20 mouse cellular contexts compared by ENCODE assay signal in genomic region chr3:53213346-53213745, GRCm38 (mm10).
DNase-seq lines count a peak whose midpoint lies in the region; ATAC-seq and TF ChIP-seq lines count a peak whose summit lies in the region.
"Had no signal": no experiment of that assay in that cellular context is flagged by ENCODE, and none has a peak within 500 bp of the region (broad histone marks: within the 10 kb centered on the region; RNA-seq: fewer than 3 reads in every experiment).

No protein-coding gene starts in this region.

- peak in 1 of 2 experiments; percentile 17 for DNase-seq in cerebellum, adult 2 months
- no peak for DNase-seq in cerebellum, postnatal 4 days (ENCODE audit: low spot score in 2 of 2)
- no peak for DNase-seq in gastrocnemius, adult 2 months
- no peak for DNase-seq in gastrocnemius, postnatal 36 days
- DNase-seq in midbrain, embryonic 10.5 days (ENCODE audit: low spot score): no peak
- DNase-seq in midbrain, embryonic 11.5 days (ENCODE audit: low spot score, missing footprints): no peak
- no peak for DNase-seq in testis, postnatal 10 days (ENCODE audit: low spot score)
- DNase-seq in thymus, postnatal 25 days: no peak
- DNase-seq: adrenal gland, adult 8-10 months; B cell, adult 2 months; forebrain, postnatal 0 days; gastrocnemius, postnatal 25 days; heart, adult 18-20 months; heart, postnatal 36 days had no signal

- H3K27ac ChIP-seq in cerebellum, adult 2 months (ENCODE audit: insufficient read depth, low read length): peak overlapping the region; percentile 55; the same call in 1 of the 2 replicates
- H3K27ac ChIP-seq in gastrocnemius, adult 2 months: peak overlapping the region; percentile 28; the same call in 1 of the 2 replicates
- peak overlapping the region; percentile 70 for H3K27ac ChIP-seq in midbrain, embryonic 10.5 days (replicated peaks)
- H3K27ac ChIP-seq in midbrain, embryonic 11.5 days (ENCODE audit: low read depth, low read length): no peak overlapping the region
- H3K27ac ChIP-seq: embryonic facial prominence, embryonic 10.5 days; heart, embryonic 10.5 days; hindbrain, embryonic 12.5 days; hindbrain, postnatal 0 days had no signal

- H3K4me1 ChIP-seq in cerebellum, adult 2 months (ENCODE audit: control insufficient read depth, insufficient read depth, low read length): peaks cover 25% of the 10 kb centered on the region; the same call in 1 of the 2 replicates
- peaks cover 60% of the 10 kb centered on the region for H3K4me1 ChIP-seq in midbrain, embryonic 10.5 days
- peaks cover 31% of the 10 kb centered on the region for H3K4me1 ChIP-seq in midbrain, embryonic 11.5 days (ENCODE audit: control insufficient read depth, insufficient read depth, low read length)

- no peak overlapping the region for H3K9ac ChIP-seq in midbrain, embryonic 11.5 days (ENCODE audit: low read length)
- H3K9ac ChIP-seq: forebrain, postnatal 0 days; hindbrain, embryonic 12.5 days had no signal

- no peak for TF ChIP-seq CTCF in cerebellum, adult 2 months (IDR thresholded peaks at IDR 0.05; ENCODE audit: borderline replicate concordance, insufficient read depth, low read depth, low read length)
- no peak for TF ChIP-seq CTCF in gastrocnemius, adult 2 months (IDR thresholded peaks at IDR 0.05)

- intact Hi-C loops in gastrocnemius, adult 2 months (cut with DNase I): no loop called here
- intact Hi-C loops in gastrocnemius, postnatal 36 days (cut with DNase I): no loop called here

- 59% methylated on average over 3 of the region's 3 CpGs for WGBS in cerebellum, adult 2 months
- WGBS in midbrain, embryonic 10.5 days: 89% methylated on average over 3 of the region's 3 CpGs
- WGBS in midbrain, embryonic 11.5 days: 63% methylated on average over 3 of the region's 3 CpGs

- ATAC-seq in midbrain, embryonic 11.5 days (ENCODE audit: low FRiP score): no peak
- ATAC-seq: CD4-positive, CD25-positive, alpha-beta regulatory T cell, adult 4 months; forebrain, postnatal 0 days; hindbrain, postnatal 0 days had no signal

- H3K9me3 ChIP-seq in midbrain, embryonic 10.5 days (replicated peaks): no peaks in the 10 kb centered on the region
- H3K9me3 ChIP-seq in midbrain, embryonic 11.5 days (ENCODE audit: control insufficient read depth, low read length): no peaks in the 10 kb centered on the region
- H3K9me3 ChIP-seq: embryonic facial prominence, embryonic 10.5 days; heart, embryonic 10.5 days; hindbrain, embryonic 12.5 days had no signal

- H3K4me3 ChIP-seq in cerebellum, adult 2 months (replicated peaks; ENCODE audit: insufficient read depth, low read depth, low read length): no peak overlapping the region
- no peak overlapping the region for H3K4me3 ChIP-seq in gastrocnemius, adult 2 months
- H3K4me3 ChIP-seq in midbrain, embryonic 10.5 days: no peak overlapping the region
- H3K4me3 ChIP-seq in midbrain, embryonic 11.5 days (ENCODE audit: low read depth, low read length): no peak overlapping the region
- H3K4me3 ChIP-seq: embryonic facial prominence, embryonic 10.5 days; heart, embryonic 10.5 days; hindbrain, embryonic 12.5 days had no signal

- TF ChIP-seq POLR2A in cerebellum, adult 2 months (IDR thresholded peaks at IDR 0.05; ENCODE audit: borderline replicate concordance, insufficient read depth, low read length): no peak

- no peaks in the 10 kb centered on the region for H3K36me3 ChIP-seq in midbrain, embryonic 10.5 days
- H3K36me3 ChIP-seq in midbrain, embryonic 11.5 days (ENCODE audit: control insufficient read depth, insufficient read depth, low read length): no peaks in the 10 kb centered on the region
- H3K36me3 ChIP-seq: embryonic facial prominence, embryonic 10.5 days; G1E; heart, embryonic 10.5 days; hindbrain, embryonic 12.5 days had no signal

- no peaks in the 10 kb centered on the region for H3K27me3 ChIP-seq in cerebellum, adult 2 months (ENCODE audit: control insufficient read depth, insufficient read depth, low read length)
- H3K27me3 ChIP-seq in midbrain, embryonic 10.5 days (ENCODE audit: low read depth, poor library complexity, severe bottlenecking): 0 out of 2 replicates have a peak, but pooled peaks cover 5% of the 10 kb centered on the region
- no peaks in the 10 kb centered on the region for H3K27me3 ChIP-seq in midbrain, embryonic 11.5 days (ENCODE audit: control insufficient read depth, insufficient read depth, low read length)
- H3K27me3 ChIP-seq: hindbrain, embryonic 12.5 days had no signal

- no peak overlapping the region for H3K4me2 ChIP-seq in midbrain, embryonic 11.5 days
- H3K4me2 ChIP-seq: hindbrain, embryonic 12.5 days had no signal
